Mouse (Mus musculus): Measurements from ENCODE around the gene Ptprk.

GRCm38 (mm10) chr10:28098923-28099322 lies 24.3 kb downstream of the Ptprk start:
- no peak for TF ChIP-seq CTCF (conservative IDR thresholded peaks at IDR 0.05; ENCODE audit: low read length)
- no peak for TF ChIP-seq POU5F1 (IDR thresholded peaks at IDR 0.05; ENCODE audit: borderline replicate concordance, low read length)

All from E14TG2a.4 (cell line).